Mouse (Mus musculus): ENCODE data around the gene Csgalnact2.

Csgalnact2 gene

DNA sequence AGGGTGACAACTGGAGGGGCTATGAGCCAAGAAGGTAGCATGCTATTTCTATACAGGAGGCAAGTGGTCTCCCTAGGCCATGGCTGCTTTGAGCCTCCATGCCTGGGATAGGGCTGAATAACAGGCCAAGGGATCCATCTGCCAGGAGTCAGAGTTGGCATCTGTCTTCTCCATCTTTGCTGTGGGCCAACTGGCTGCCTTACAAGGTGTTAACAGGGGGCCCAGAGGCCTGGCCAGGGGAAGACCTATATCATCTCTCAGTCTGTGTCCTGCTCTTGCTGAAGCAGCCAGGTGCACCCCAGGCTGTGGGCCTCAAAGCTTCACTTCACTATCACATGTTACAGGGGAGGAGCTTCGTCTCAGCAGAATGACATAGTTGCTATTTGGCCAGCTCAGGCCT lies 66.8 kb downstream of the Csgalnact2 start:
- no peak for DNase-seq

DNA sequence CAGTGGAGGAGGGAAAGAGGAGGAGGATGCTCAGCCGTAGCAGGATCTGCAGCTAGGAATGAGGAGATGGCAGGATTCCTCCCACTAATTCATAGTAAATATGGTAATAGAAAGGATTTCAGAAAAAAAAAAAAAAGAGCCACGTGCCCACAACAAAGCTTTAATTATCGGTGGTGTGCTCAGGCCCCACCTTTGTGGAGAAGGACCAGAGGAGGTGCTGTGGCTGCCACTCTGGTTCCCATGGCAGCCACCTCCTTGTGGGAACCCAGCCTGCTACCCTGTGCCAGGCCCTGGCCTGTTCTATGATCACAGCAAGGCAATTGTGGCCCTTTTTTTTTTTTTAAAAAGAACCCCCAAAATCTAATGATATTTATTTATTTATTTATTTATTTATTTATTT lies 67.5 kb downstream of the Csgalnact2 start:
- DNase-seq = no peak

DNA sequence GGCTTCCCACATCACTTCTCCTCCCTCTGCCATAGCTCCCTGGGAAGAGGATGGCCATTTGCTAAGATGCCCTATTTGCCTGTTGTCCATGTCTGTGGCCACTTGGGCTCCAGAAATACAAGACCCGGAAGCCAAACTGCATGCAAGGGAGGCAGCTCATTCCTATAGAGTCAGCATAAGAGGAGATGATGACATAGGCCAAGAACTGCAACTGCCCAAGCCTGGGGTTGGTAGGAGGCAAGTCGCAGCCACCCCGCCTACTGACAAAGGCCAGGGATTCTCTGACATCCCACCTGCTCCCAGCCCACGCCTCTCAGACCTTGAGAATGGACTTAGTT lies 68.0 kb downstream of the Csgalnact2 start:
- DNase-seq = no peak

DNA sequence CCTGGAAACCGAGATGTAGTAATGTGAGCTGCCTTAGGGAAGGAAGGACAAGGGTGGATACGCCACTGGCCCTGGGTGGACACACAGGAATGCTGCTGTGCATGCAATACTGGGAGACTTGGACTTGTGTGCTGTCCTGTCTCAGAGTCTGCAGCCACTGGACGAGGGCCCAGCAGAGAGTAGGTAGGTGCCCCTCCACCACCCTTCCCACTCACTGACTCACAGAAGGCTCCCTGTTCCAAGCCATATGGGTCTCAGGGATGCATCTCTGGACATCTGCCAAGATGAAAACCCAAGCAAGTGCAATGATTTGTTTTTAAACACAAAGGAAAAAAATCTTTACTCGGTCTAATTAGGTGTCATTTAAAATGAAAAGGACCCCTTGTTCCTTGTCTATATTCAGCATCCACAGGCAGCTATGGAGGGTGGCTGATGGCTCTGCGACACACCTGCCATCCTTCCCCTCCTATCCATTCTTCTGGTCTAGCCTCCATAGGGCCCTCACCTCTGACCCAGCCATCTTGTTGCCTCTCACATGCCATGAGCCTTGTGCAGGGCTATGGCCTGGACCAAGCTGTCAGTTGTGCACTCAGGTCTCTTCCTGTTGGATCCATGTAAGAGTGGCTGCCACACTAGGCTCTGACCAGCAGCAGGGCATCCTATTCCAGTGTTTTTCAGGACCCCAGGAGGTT lies 68.5 kb downstream of the Csgalnact2 start:
- DNase-seq = no peak

DNA sequence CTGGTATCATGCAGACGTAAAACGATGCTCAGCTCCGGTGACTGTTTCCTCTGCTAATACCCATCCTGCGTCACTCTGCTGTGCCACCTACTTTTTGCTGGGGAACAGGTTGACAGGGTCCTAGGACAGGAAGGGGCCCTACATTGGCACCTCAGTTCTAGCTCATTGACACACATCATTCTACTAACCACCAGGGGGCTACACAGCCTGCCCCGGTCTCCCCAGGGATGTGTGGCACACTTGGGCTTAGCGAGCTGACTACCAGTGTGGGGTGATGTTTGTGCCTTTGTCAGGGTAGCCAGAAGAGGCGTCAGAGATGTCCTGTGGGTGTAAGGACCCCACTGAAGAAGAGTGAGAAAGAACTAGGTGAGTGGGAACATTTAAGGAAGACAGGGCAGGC lies 71.2 kb downstream of the Csgalnact2 start:
- no peak for DNase-seq

DNA sequence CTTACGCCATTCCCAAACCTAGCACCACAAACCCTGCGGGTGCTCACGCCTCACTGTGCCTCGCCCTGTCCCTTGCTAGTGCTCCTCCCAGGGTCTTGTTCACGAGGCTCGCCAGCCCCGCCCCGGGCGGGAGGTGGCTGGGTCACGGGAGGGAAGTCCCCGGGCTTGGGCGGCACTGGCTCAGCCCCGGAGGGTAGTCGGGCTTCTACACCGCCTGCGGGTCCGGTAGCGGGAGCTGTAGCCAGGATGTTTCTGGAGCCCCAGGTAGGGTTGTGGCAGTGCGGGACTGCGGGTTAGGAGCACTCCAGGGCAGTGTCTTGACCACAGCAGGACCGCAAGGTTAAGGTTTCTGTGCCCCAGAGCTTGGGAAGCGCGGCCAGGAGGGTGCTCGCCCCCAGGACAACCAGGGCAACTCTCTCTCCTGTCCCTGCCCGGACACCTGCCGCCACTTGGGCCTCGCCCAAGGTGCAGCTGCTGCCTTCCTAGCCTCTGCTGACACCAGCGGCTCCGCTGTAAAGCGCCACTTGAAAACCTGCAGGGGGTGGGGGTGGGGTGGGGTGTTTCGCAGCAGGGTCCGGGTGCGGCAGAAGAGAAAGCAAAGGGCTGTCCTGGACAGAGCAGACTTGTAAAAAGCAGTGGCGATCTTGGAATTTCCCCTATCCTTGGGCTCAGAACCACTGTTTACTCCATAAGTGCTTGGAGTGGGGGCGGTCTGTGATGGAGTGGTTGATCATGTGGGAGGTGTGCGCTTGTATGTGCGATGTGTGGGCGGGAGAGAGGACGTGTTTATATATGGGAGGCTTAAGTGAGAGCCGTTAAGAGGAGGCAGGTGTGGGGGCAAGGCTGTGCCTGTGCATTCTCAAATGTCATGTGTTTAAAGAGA lies 72.5 kb downstream of the Csgalnact2 start:
- DNase-seq = peak in 1 of 2 experiments; percentile 53

DNA sequence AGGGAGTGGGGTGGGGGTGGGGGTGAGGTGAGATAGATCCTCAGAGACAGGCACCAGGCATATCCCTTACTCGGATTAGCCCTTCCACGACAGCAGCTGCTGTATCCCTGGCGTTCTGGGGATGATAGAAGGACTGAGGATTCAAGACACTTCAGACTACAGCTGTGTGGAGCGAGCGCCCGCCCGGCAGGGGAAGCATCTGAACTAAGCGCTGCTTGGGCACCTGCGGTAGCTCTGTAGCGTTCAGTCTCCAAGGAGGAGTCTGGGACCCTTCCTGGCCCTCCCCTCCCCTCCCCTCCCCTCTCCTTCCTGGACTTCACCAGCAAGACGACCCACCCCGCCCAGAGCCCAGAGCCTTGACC lies 73.1 kb downstream of the Csgalnact2 start:
- no peak for DNase-seq

DNA sequence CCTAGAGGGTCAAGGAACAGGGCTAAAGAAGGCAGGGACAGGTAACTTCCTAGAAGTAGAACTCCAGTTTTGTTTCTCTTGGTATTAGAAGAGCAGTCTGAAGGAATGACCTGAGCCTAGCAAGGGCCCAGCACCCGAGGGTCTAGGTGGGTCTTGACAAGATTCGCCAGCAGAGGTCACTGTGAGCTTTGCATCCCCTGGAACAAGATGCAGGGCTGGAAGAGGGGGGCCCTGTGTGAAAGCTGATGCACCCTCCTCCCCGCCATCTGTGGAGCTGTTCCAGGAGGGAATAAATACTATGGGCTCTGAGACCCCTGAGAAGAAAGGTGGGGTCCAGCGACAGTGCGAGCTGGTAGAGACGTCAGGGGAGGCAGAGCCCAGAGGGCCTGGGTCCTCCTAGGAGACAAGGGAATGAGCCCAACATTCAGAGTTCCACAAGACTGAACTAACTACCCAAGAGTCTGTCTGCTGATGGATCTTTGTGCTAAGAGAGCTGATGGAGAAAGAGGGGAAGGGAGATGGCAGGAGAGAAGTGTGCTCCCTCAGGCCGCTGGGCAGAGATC lies 73.9 kb downstream of the Csgalnact2 start:
- DNase-seq = peak; percentile 33 to 67

DNA sequence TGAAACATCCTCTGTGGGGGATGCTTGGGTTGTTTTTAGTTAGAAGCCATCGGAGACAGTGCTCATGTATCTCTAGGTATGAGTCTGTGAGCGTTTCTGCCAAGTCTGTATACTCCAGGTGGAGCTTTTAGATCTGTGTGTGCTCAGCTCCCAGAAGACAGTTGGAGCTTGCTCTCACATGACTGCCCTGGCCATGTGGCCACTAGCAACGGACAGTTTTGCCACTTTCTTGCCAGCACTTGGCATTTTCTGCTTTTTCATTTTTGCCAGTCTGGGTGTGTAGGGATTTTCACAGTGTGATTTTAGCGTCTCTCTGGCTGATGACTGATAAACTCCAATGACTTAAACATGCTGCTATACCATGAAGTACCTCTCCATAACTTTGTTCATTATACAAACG lies 75.7 kb downstream of the Csgalnact2 start:
- DNase-seq = no peak

DNA sequence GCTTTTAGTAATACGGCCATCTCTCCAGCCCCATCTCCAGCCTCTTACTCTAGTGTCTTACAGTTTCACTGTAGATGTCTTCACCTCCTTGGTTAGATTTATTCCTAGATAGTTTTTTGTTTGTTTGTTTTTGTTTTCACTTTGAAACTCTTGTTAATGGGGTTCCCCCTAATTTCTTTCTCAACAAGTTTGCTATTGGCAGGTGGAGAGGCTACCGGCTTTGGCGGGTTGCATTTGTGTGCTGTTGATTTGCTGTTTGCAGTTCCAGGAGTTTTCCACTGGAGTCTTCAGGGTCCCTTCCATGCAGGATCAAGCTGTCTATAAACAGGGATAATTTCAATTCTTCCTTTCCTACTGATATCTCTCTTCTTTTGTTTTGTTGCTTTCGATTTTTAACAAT lies 77.7 kb downstream of the Csgalnact2 start:
- DNase-seq = no peak

Data from kidney, postnatal 36 days (tissue).